Mouse (Mus musculus) forebrain, embryonic 13.5 days (tissue): ENCODE data around the gene Sbno2. TPM values are rescaled to one million over a fixed set of nuclear protein-coding genes. Genes with fewer than 3 reads are reported as not detected.

Experiments
- ATAC-seq: fragments of 200-750 bp; cut with Nextera tagmentation; 2 replicates; pipeline ENCODE4 v1.8.0; 2017
- H3K27ac ChIP-seq: fragments of 300-500 bp; sonication (generic); 2 replicates; pipeline ENCODE4 v1.5.1; 2015; ENCODE audit warnings: inconsistent platforms, mild to moderate bottlenecking, moderate library complexity
- H3K27me3 ChIP-seq: fragments of 300-500 bp; sonication (generic); 2 replicates; pipeline ENCODE4 v1.6.1; 2015; ENCODE audit warnings: mild to moderate bottlenecking, inconsistent platforms
- H3K36me3 ChIP-seq: fragments of 300-500 bp; sonication (generic); 2 replicates; pipeline ENCODE4 v1.6.1; 2015; ENCODE audit warnings: mild to moderate bottlenecking, inconsistent platforms; ENCODE audit not compliant: poor library complexity, severe bottlenecking
- H3K4me1 ChIP-seq: fragments of 300-500 bp; sonication (generic); 2 replicates; pipeline ENCODE4 v1.6.1; 2015; ENCODE audit warnings: inconsistent platforms
- H3K4me2 ChIP-seq: fragments of 300-500 bp; sonication (generic); 2 replicates; pipeline ENCODE4 v1.6.1; 2015; ENCODE audit warnings: inconsistent platforms, mild to moderate bottlenecking, moderate library complexity
- H3K4me3 ChIP-seq: fragments of 300-500 bp; sonication (generic); 2 replicates; pipeline ENCODE4 v1.5.1; 2015; ENCODE audit warnings: mild to moderate bottlenecking, inconsistent platforms
- H3K9ac ChIP-seq: fragments of 300-500 bp; sonication (generic); 2 replicates; pipeline ENCODE4 v1.6.1; 2015; ENCODE audit warnings: mild to moderate bottlenecking, inconsistent platforms
- H3K9me3 ChIP-seq: fragments of 300-500 bp; sonication (generic); replicated peaks from 2 replicates; pipeline ENCODE4 v1.6.1; 2016; ENCODE audit warnings: inconsistent platforms
- whole genome bisulfite sequencing: fragments of 180-500 bp; shearing (Covaris S2); methylation state at CpG from one replicate; pipeline ENCODE4 v1.1.7; 2015; 5-methylcytosine and 5-hydroxymethylcytosine counted together
- polyA plus RNA-seq: library from polyadenylated mRNA; unstranded; fragments of >200 nt; fragmentation: Nextera tagmentation; extraction: Ambion mirVana; gene quantifications from 2 replicates; pipeline ENCODE4 v1.2.1, GENCODE M21; 2015

Gene Sbno2
- polyA plus RNA-seq, 1 experiment from 2014 or later: 11.6 TPM

- no peak overlapping the region for H3K27ac ChIP-seq
- no peak for ATAC-seq
- H3K4me2 ChIP-seq: no peak overlapping the region
- peaks cover 47% of the 10 kb centered on the region for H3K4me1 ChIP-seq
- H3K4me3 ChIP-seq: no peak overlapping the region
- no peaks in the 10 kb centered on the region for H3K9me3 ChIP-seq
- peaks cover 79% of the 10 kb centered on the region for H3K36me3 ChIP-seq
- peaks cover 10% of the 10 kb centered on the region for H3K27me3 ChIP-seq
- 68% methylated on average over 8 of the region's 8 CpGs for WGBS
- 0 out of 2 replicates have a peak overlapping the region, but pooled peaks have one; percentile 16 for H3K9ac ChIP-seq
Observed at GRCm38 (mm10) chr10:80133226-80133849, 28.0 kb upstream of the Sbno2 start.

GRCm38 (mm10) chr10:80131952-80132350, 26.6 kb upstream of the Sbno2 start:
- peak overlapping the region; percentile 34; the same call in 1 of the 2 replicates for H3K9ac ChIP-seq
- H3K4me1 ChIP-seq: peaks cover 33% of the 10 kb centered on the region
- no peak overlapping the region for H3K4me3 ChIP-seq
- H3K27ac ChIP-seq: no peak overlapping the region
- WGBS: 38% methylated on average over 27 of the region's 27 CpGs
- ATAC-seq: no peak
- H3K36me3 ChIP-seq: peaks cover 93% of the 10 kb centered on the region
- peak overlapping the region; percentile 37 for H3K4me2 ChIP-seq
- H3K27me3 ChIP-seq: peaks cover 9% of the 10 kb centered on the region
- no peaks in the 10 kb centered on the region for H3K9me3 ChIP-seq

- peaks cover 98% of the 10 kb centered on the region for H3K36me3 ChIP-seq
- H3K27ac ChIP-seq: no peak overlapping the region
- 17% methylated on average over 55 of the region's 55 CpGs for WGBS
- peak; percentile 58 for ATAC-seq
- H3K4me2 ChIP-seq: peak overlapping the region; percentile 37
- no peak overlapping the region; the same call in 1 of the 2 replicates for H3K4me3 ChIP-seq
- H3K9ac ChIP-seq: peak overlapping the region; percentile 34
- no peaks in the 10 kb centered on the region for H3K9me3 ChIP-seq
- peaks cover 28% of the 10 kb centered on the region for H3K4me1 ChIP-seq
- peaks cover 4% of the 10 kb centered on the region; the same call in 1 of the 2 replicates for H3K27me3 ChIP-seq
Observed at GRCm38 (mm10) chr10:80131316-80131951, 26.1 kb upstream of the Sbno2 start.

GRCm38 (mm10) chr10:80130403-80131031, 25.1 kb upstream of the Sbno2 start:
- Histone ChIP-seq H3K4me1 (peaks cover 24% of the 10 kb centered on the region), H3K36me3 (peaks cover 100% of the 10 kb centered on the region), H3K9me3 (no peaks in the 10 kb centered on the region), H3K27ac (no peak overlapping the region), H3K4me3 (no peak overlapping the region), H3K27me3 (no peaks in the 10 kb centered on the region), H3K9ac (no peak overlapping the region), H3K4me2 (no peak overlapping the region)
- no peak for ATAC-seq
- 87% methylated on average over 18 of the region's 18 CpGs for WGBS

GRCm38 (mm10) chr10:80129846-80130245, 24.5 kb upstream of the Sbno2 start:
- peaks cover 100% of the 10 kb centered on the region for H3K36me3 ChIP-seq
- no peak overlapping the region for H3K4me3 ChIP-seq
- no peak overlapping the region for H3K4me2 ChIP-seq
- no peaks in the 10 kb centered on the region for H3K9me3 ChIP-seq
- H3K4me1 ChIP-seq: peaks cover 24% of the 10 kb centered on the region
- 92% methylated on average over 9 of the region's 9 CpGs for WGBS
- no peak overlapping the region for H3K27ac ChIP-seq
- no peaks in the 10 kb centered on the region for H3K27me3 ChIP-seq
- no peak for ATAC-seq
- H3K9ac ChIP-seq: no peak overlapping the region

- Histone ChIP-seq H3K4me1 (peaks cover 17% of the 10 kb centered on the region), H3K27me3 (no peaks in the 10 kb centered on the region), H3K36me3 (peaks cover 99% of the 10 kb centered on the region), H3K9me3 (no peaks in the 10 kb centered on the region), H3K27ac (no peak overlapping the region), H3K9ac (no peak overlapping the region), H3K4me3 (peak overlapping the region; percentile 2; the same call in 1 of the 2 replicates), H3K4me2 (no peak overlapping the region)
- 94% methylated on average over 8 of the region's 8 CpGs for WGBS
- no peak for ATAC-seq
Observed at GRCm38 (mm10) chr10:80127920-80128319, 22.5 kb upstream of the Sbno2 start.

- no peak overlapping the region for H3K9ac ChIP-seq
- ATAC-seq: no peak
- H3K27me3 ChIP-seq: no peaks in the 10 kb centered on the region
- no peak overlapping the region for H3K4me3 ChIP-seq
- no peaks in the 10 kb centered on the region for H3K9me3 ChIP-seq
- H3K27ac ChIP-seq: no peak overlapping the region
- no peak overlapping the region for H3K4me2 ChIP-seq
- H3K36me3 ChIP-seq: peaks cover 97% of the 10 kb centered on the region
- 91% methylated on average over 9 of the region's 9 CpGs for WGBS
- H3K4me1 ChIP-seq: peaks cover 18% of the 10 kb centered on the region
Observed at GRCm38 (mm10) chr10:80123932-80124562, 18.7 kb upstream of the Sbno2 start.

GRCm38 (mm10) chr10:80121639-80122038, 16.3 kb upstream of the Sbno2 start:
- no peak overlapping the region for H3K9ac ChIP-seq
- peaks cover 42% of the 10 kb centered on the region for H3K4me1 ChIP-seq
- no peaks in the 10 kb centered on the region for H3K27me3 ChIP-seq
- no peak for ATAC-seq
- H3K36me3 ChIP-seq: peaks cover 88% of the 10 kb centered on the region
- 98% methylated on average over 2 of the region's 2 CpGs for WGBS
- H3K4me3 ChIP-seq: no peak overlapping the region
- H3K9me3 ChIP-seq: no peaks in the 10 kb centered on the region
- no peak overlapping the region for H3K27ac ChIP-seq
- no peak overlapping the region for H3K4me2 ChIP-seq

- 66% methylated on average over 2 of the region's 2 CpGs for WGBS
- Histone ChIP-seq H3K4me2 (no peak overlapping the region), H3K36me3 (peaks cover 73% of the 10 kb centered on the region), H3K9me3 (no peaks in the 10 kb centered on the region), H3K4me3 (no peak overlapping the region), H3K27ac (no peak overlapping the region), H3K9ac (peak overlapping the region; percentile 34), H3K27me3 (no peaks in the 10 kb centered on the region), H3K4me1 (peaks cover 44% of the 10 kb centered on the region)
- no peak for ATAC-seq
Observed at GRCm38 (mm10) chr10:80120146-80120545, 14.8 kb upstream of the Sbno2 start.

- Histone ChIP-seq H3K27me3 (no peaks in the 10 kb centered on the region), H3K9me3 (no peaks in the 10 kb centered on the region), H3K4me3 (peak overlapping the region; percentile 77), H3K4me1 (peaks cover 50% of the 10 kb centered on the region), H3K36me3 (peaks cover 57% of the 10 kb centered on the region), H3K9ac (peak overlapping the region; percentile 90), H3K27ac (peak overlapping the region; percentile 68), H3K4me2 (peak overlapping the region; percentile 99)
- ATAC-seq: no peak
- WGBS: 39% methylated on average over 6 of the region's 6 CpGs
Observed at GRCm38 (mm10) chr10:80118552-80118951, 13.2 kb upstream of the Sbno2 start.

GRCm38 (mm10) chr10:80117736-80118135, 12.4 kb upstream of the Sbno2 start:
- 80% methylated on average over 1 of the region's 1 CpGs for WGBS
- no peak for ATAC-seq
- H3K9ac ChIP-seq: peak overlapping the region; percentile 90
- peak overlapping the region; percentile 68 for H3K27ac ChIP-seq
- H3K4me2 ChIP-seq: peak overlapping the region; percentile 99
- peaks cover 50% of the 10 kb centered on the region for H3K36me3 ChIP-seq
- H3K27me3 ChIP-seq: no peaks in the 10 kb centered on the region
- H3K4me3 ChIP-seq: peak overlapping the region; percentile 77
- H3K9me3 ChIP-seq: no peaks in the 10 kb centered on the region
- H3K4me1 ChIP-seq: peaks cover 50% of the 10 kb centered on the region
